Mouse (Mus musculus): ENCODE measurements at regions not wholly inside any gene's neighbourhood (a gene's known extent, or its start where the extent isn't known, plus 50 kb on each side); places are given as distances from the start of the nearest gene placed in this dataset.

- in situ Hi-C loops (cut with MboI, MseI): no loop called here
Observed at GRCm38 (mm10) chr13:39362536-39362935, 401.9 kb upstream of the Slc35b3 start.

GRCm38 (mm10) chr13:39351606-39352005, 390.9 kb upstream of the Slc35b3 start:
- in situ Hi-C loops (cut with MboI, MseI): no loop called here

- in situ Hi-C loops (cut with MboI, MseI): no loop called here
Observed at GRCm38 (mm10) chr13:39350668-39351067, 390.0 kb upstream of the Slc35b3 start.

GRCm38 (mm10) chr13:39347761-39348160, 387.1 kb upstream of the Slc35b3 start:
- in situ Hi-C loops (cut with MboI, MseI): no loop called here

GRCm38 (mm10) chr13:39334874-39335273, 374.2 kb upstream of the Slc35b3 start:
- in situ Hi-C loops (cut with MboI, MseI): no loop called here

GRCm38 (mm10) chr13:39329794-39330193, 369.1 kb upstream of the Slc35b3 start:
- in situ Hi-C loops (cut with MboI, MseI): no loop called here

GRCm38 (mm10) chr13:39326176-39326575, 365.5 kb upstream of the Slc35b3 start:
- in situ Hi-C loops (cut with MboI, MseI): no loop called here

GRCm38 (mm10) chr13:39321111-39321510, 360.4 kb upstream of the Slc35b3 start:
- in situ Hi-C loops (cut with MboI, MseI): no loop called here

- in situ Hi-C loops (cut with MboI, MseI): no loop called here
Observed at GRCm38 (mm10) chr13:39309758-39310157, 349.1 kb upstream of the Slc35b3 start.

- in situ Hi-C loops (cut with MboI, MseI): no loop called here
Observed at GRCm38 (mm10) chr13:39307845-39308244, 347.2 kb upstream of the Slc35b3 start.

GRCm38 (mm10) chr13:39306851-39307250, 346.2 kb upstream of the Slc35b3 start:
- in situ Hi-C loops (cut with MboI, MseI): no loop called here

- in situ Hi-C loops (cut with MboI, MseI): no loop called here
Observed at GRCm38 (mm10) chr13:39297129-39297528, 336.5 kb upstream of the Slc35b3 start.

- in situ Hi-C loops (cut with MboI, MseI): no loop called here
Observed at GRCm38 (mm10) chr13:39290216-39290960, 329.7 kb upstream of the Slc35b3 start.

GRCm38 (mm10) chr13:39282272-39282671, 321.6 kb upstream of the Slc35b3 start:
- in situ Hi-C loops (cut with MboI, MseI): no loop called here

- in situ Hi-C loops (cut with MboI, MseI): no loop called here
Observed at GRCm38 (mm10) chr13:39278101-39278500, 317.4 kb upstream of the Slc35b3 start.

- in situ Hi-C loops (cut with MboI, MseI): no loop called here
Observed at GRCm38 (mm10) chr13:39266024-39266423, 305.3 kb upstream of the Slc35b3 start.

- in situ Hi-C loops (cut with MboI, MseI): no loop called here
Observed at GRCm38 (mm10) chr13:39256708-39257107, 296.0 kb upstream of the Slc35b3 start.

GRCm38 (mm10) chr13:39255338-39255737, 294.7 kb upstream of the Slc35b3 start:
- in situ Hi-C loops (cut with MboI, MseI): no loop called here

- in situ Hi-C loops (cut with MboI, MseI): no loop called here
Observed at GRCm38 (mm10) chr13:39252591-39252990, 291.9 kb upstream of the Slc35b3 start.

GRCm38 (mm10) chr13:39250096-39250495, 289.4 kb upstream of the Slc35b3 start:
- in situ Hi-C loops (cut with MboI, MseI): no loop called here

GRCm38 (mm10) chr13:39226829-39227228, 266.2 kb upstream of the Slc35b3 start:
- in situ Hi-C loops (cut with MboI, MseI): no loop called here

GRCm38 (mm10) chr13:39225651-39226050, 265.0 kb upstream of the Slc35b3 start:
- in situ Hi-C loops (cut with MboI, MseI): no loop called here

- in situ Hi-C loops (cut with MboI, MseI): no loop called here
Observed at GRCm38 (mm10) chr13:39211076-39211475, 250.4 kb upstream of the Slc35b3 start.

- in situ Hi-C loops (cut with MboI, MseI): no loop called here
Observed at GRCm38 (mm10) chr13:39183715-39184179, 223.1 kb upstream of the Slc35b3 start.

Data from T-helper 2 cell (primary cell).